Mouse (Mus musculus) kidney, postnatal 14 days (tissue): ENCODE data around the gene Mmp15.

Experiments used
- DNase-seq: peaks from one replicate; pipeline ENCODE4 v3.0.0; 2022; ENCODE audit warnings: mixed read lengths

Mmp15 gene

DNA sequence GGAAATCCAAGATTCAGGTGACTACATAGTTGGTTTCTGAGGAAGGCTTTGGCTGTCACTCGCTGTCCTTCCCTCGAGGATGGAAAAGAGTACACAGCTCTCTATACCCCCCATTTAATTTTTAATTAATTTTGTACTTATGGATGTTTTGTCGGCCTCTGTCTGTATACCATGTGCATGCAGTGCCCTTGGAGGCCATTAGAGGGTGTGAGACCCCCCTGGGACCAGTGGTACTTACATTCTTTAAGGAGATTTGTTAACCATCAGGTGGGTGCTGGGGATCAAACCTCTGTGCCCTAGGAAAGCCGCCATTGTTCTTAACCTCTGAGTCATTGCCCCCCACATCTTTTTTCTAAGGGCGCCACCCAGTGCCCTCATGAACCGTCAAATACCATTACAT, 7.4 kb upstream of the Mmp15 start:
- DNase-seq = no peak

DNA sequence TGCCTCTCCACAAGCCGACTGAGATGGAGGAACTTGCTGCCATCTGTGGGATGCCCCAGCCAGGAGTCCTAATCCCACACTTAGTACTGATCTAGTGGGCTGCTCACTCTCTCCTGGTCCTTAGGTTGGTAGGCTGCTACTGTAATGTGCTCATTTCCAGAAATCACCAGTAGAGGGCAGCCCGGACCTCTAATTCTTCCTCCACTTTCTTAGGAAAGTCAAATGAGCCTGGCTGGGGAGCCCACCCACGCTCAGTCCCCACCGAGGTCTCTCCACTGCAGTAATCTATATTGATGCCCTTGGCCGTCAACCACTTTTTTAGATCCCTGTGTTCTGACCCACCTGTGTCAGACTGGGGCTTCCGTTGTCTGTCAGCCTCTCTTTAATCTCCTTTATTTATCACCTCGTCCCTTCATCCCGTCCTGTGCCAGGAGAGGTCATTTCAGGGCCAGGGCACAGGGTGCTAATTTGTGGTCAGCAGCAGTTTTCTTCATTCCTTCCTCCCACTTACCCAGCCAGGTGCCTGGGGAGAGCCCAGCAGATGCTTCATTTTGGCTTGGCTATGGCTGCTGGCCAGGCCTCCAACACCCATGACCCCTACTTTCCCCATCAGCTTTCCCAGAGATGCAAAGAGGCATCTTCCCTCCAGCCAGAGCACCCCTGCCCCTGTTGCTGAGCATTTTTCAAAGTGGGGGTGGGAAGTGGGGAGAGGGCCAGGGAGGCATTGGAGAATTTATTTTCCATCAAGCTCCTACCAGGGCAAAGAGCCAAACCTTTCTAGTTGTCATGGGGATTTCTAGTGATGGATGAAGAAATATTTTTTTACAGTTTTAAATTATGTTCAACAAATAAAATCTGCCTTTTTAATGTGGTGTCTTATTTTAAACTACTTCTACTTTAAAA, 5.2 kb upstream of the Mmp15 start:
- DNase-seq = peak; percentile 77

DNA sequence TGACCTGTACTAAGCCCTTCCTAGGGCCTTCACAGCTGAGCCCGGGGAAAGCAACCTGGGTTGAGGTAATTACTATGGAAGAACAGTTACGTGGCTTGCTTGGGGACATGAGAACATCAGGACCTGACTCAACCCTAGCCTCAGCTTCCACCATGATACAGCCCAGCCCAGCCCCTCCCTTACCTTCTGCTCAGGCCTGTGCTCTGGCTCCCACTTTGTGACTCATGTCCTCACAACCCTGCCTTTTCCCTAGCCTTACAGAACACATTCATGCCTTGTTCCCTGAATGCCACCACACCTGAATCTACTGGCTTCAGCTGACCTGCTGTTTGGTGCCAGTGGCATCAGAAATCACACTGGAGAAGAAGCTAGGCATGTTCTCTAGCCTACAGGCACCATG, 3.7 kb upstream of the Mmp15 start:
- no peak for DNase-seq

DNA sequence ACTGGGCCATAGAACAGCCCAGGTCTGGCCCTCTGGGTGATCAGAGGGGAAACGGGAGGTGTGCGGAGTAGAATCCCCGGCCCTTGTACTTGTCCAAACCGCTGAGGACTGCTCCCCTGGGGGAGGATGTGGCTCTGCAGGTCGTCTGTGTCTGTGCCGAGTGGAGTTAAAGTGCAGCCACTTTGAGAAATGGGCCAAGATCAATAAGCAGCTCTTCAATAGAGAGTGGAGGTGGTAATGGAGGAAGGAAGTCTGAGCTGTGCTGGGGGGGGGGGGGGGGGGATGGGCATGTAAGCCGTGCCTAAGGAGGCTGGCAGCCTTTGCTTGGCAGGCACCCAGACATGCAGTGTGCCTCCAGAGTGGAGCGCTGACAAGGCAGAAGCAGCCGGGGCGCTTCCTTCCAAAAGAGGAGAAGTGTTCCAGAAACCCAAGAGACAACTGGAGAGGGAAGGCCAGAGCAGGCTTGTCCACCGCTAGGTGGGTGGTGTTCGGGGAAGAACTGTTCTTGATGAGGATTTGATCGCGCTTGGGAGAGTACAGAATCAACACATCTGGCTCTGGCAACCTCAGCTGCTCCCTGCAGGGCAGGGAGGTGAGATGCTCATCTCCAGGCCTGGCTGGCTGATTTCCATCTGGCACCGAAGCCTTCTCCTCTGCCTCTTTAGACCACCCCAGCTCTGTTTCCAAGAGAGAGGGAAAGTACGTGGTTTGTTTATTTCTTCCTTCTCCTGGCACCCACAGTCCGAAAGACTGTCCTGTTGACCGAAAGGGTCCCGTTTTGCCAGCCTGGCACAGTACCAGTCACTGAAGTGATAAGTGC, 3.0 kb upstream of the Mmp15 start:
- peak; percentile 75 for DNase-seq

DNA sequence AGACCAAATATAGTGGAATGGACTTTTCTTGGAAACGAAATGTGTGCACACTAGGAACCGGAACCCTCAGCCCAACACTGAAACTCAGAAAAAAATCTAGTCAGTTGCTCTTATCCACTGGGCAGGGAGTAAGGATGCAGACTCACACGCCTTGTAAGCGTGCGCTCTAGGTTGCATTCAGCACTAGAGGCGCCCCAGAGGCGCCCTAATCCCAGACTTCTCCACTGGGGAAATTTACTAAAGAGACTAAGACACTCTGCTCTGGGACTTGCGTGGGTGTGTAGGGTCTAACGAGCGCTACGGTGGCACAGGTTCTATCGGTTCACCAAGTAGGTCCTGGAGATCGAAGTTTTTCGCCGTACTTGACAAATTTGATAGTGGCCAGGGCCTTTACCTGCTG, 607 bp upstream of the Mmp15 start:
- DNase-seq = no peak

DNA sequence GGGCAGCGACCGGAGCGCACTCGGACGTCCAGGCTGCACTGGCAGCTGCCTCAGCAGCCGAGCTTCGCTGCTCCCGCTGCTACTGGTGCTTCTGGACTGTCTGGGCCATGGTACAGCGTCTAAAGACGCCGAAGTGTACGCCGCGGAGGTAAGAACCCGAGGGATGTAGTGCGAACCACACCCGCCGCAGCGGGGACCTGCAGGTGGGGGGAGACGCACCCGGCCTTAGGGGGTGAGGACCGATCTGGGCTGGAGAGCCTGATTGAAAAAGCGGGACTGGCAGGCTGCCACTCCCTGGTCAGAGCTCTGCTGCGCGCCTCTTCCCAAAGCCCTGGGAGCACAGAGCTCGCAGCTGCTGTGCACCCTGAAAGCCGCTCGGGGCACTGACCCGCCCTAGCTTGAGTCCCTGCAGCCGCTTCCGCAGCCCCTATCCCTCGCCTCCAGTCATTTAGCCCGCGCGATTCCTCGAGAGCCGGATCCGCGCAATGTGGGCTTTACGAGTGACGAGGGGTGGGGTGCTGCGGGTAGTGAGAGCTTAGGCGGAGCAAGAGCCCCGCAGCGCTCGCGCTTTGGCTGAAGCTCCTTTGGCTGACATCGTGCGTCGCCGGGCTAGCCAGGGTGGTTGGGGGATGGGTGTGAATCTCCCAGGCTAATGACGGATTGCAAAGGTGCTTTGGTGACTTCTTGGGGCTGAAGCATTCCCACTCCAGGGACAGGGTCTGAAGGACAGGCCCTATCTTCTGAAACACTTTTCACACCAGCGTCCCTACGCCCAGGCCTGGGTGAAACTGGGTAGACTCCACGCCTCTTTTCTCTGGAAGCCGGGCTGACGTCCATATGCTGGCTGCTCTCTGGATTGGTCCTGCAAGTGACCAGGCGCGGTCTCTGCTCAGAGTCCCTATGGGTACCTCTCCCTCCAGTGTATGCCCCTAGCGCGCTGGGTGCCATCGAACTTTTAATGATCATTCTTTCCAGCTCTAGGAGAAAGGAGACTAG, 1.1 kb downstream of the Mmp15 start:
- peak; percentile 53 for DNase-seq

DNA sequence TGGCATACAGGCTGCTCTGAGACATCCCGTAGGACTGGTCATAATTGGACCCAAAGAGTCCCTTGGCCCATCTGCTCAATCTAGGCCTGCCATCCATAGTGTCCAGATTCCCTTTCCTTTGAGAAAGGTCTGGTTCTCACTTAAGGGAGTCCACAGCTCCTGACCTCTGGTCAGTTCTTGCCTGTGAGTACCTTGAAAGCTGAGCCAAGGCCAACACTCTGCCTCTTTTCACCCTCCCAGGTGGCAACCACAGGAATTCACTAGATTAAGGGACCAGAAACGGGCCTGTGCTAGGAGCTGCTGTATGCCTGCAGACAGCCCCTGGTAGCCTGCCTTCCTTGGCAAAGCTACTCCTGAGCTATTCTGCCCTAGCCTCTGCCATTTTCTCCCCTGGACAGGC, 2.5 kb downstream of the Mmp15 start:
- no peak for DNase-seq

DNA sequence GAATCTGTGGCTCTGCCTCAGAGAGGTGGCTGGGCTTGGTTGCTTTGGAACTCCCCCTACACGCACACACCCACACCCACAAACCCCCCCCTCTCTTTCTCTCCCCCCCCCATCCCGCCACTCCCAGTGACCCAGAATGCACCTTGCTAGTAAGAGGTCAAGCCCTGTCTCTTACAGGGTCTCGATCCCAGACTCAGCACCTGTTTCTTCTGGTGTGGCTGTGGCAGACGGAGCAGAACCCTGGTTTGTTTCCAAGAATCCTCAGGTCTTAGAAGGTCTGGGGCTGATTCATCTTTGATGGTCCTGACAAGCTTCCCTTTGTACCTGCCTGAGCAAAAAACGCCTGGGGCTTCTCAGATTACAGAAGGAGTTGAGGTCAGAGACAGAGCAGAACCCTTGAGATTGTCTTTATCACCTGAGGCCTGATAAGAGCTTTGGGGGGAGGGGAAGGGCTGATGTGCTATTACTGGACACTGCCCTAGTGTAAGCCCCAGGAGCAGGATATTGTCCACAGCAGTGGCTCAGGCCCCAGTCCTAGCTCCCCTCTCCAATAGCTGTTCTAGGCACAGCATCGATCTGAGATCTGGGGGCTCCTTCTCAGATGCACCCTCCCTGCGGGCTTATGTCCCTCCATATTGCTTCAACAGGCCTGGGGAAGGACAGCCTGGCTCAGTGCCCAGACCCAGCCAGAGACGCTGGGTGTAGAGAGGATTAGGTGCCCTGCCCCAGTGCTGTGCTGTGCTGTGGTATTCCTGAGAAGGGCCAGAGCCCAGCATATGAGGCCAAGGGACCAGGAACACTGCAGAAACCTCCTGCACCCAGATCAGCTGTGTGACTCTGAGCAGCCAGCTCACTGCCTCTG, 6.7 kb downstream of the Mmp15 start:
- no peak for DNase-seq

DNA sequence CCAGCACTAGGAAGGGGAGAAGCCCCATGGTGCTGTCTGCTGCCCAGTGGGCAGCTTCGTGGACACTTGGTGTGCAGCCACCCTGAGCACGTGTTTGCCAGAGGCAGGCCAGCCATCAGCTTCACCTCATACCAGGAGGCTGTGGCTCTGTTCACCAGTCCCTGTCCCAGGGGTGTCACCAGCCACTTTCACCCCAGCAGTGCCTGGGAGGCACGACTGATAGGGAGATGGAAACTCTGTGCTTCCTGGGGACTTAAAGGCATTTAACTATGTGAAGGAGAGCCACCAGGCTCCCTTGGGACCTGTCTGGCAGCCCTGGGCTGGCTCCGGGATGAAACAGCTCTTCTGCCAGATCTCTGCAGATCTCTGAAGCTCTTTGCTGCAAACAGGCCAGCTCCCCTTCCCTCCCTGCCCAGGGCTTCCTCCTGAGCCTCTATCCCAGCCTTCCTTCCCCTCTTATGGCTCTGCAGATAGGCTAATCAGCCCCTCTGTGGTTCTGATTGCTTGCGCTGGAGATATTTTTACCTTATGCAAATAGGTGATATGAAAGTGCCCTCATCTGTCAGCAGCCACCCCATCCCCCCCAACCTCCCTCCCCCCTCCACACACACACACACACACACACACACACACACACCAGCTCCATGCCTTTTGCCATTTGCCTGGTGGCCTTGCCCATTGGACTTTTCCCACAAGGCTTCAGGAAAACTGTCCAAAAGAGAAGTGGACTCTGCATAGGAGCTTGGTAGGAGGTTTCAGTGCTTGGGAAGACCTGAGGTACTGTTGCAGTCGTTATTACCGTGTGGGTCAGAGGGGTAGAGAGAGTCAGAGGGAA, 8.3 kb downstream of the Mmp15 start:
- no peak for DNase-seq

DNA sequence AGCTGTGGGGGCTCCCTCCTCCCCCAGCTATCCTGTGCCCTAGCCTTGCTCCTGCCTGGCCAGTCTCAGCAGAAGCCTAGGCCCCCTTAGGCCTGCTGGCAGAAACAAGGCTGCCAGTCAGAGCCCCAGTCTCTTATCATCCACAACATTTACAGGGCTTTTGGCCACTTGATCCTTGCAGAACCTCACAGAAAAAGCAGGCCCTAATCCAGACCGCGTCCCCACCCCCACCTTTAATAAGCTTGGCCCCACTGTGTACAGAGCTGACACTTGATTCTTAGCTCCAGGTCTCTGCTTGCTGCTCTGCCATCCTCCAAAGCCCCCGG, 8.9 kb downstream of the Mmp15 start:
- DNase-seq = no peak

DNA sequence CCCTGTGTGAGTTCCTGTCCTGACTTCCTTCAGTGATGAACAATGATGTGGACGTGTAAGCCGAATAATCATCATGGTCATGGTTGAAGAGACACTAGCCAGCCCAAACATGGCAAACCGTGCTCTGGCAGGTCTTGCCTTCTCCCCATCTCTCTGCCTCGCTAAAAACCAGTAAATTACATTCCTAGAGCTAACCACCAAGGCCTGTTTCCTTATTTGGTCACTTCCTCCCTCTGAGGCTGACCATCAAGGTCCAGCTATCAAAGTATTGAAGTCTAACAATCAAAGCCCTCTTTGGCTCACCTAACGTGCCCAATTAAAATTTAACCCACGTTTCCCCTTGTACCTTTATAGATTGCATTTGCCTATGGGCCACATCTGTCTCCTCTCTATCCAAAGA, 10.2 kb downstream of the Mmp15 start:
- no peak for DNase-seq

DNA sequence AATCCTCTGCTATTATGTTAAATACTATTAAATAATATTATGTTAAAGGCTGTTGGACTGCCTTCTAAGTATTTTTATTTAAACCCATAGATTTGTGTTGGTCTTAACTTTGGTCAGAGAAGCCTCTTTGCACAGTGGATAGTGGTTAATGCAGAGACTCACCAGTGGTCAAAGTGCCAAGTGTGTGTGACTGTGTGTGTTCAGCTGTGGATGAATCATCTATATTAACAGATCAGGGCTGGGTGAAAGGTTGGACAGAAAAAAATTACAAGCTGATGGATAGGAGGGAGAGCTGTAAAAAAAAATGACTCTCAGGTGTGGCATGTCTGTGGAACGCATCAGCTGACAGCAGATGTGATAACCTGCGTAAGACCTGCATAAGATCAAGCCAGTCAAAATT, 11.8 kb downstream of the Mmp15 start:
- no peak for DNase-seq

DNA sequence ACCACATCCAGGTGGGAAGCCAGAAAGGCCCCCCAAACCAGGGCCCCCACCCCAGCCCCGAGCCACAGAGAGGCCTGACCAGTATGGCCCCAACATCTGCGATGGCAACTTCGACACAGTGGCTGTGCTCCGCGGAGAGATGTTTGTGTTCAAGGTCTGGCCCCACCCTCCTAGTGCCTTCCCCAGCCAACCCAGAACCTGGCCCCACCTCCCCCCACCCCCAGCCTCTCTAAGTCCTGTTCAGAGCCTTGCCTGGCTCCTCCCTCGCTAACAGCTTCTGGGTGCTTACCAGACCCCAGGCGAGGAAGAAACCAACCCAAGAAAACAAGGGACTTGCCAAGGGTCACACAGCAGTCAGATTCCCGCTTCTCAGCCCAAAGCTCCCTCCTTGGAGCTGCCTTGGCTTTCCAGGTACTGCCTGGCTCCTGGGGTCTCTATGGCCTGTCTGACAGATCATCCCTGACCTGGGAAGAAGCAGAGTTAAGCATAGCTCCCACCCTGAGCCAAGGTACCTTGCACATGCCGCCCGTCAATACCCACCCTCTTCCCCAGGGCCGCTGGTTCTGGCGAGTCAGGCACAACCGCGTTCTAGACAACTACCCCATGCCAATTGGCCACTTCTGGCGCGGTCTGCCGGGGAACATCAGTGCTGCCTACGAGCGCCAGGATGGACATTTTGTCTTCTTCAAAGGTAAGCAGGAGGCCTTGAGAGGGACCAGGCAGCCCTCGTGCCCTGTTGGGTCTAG, 17.7 kb downstream of the Mmp15 start:
- no peak for DNase-seq

DNA sequence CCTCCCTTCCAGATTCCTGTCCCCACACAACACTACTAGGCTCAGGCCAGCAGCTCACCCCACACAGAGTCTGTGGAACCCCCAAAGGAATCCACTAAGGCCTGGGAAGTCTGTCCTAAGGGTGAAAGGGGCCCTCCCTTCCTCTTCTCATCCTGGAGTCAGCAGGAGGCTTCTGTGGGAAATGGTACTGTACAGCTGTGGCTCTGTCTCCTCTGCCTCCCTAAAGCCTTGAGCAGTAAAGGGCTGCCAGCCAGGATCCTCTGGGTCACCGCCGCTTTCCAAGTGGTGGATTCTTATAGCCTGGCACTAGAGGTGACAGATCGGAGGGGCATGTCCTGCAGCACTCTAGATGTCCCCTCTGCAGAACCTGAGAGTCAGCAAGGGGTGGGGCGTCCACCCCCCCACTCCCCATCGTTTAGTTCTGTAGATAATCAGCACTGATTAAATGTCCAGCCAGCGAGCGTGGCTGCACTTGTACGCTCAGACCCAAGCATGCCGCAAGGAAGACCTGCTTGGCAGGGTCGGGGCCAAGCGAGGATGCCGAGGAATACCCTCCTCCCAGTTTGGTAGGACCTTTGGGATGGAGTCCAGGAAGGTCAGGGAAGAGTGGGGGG, 21.4 kb downstream of the Mmp15 start:
- DNase-seq = no peak

DNA sequence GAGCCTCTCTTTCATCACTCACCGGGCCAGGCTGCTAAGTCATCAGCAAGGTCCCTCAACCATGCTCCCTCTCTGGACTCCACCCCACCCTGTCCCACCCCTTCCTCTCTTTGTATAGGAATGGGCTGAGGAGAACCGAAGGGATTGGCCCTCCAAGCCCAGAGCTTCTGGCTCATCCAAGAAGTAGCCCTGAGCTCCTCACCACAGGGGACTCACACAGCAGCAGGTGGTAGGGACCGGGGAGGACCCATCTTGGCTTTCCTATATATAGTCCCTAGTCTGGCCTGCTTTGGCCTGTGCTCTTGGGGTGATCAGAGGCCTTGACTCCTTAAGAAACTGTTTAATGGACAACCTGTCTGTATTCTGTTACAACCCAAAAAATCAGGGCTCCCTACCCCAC, 22.4 kb downstream of the Mmp15 start:
- no peak for DNase-seq

DNA sequence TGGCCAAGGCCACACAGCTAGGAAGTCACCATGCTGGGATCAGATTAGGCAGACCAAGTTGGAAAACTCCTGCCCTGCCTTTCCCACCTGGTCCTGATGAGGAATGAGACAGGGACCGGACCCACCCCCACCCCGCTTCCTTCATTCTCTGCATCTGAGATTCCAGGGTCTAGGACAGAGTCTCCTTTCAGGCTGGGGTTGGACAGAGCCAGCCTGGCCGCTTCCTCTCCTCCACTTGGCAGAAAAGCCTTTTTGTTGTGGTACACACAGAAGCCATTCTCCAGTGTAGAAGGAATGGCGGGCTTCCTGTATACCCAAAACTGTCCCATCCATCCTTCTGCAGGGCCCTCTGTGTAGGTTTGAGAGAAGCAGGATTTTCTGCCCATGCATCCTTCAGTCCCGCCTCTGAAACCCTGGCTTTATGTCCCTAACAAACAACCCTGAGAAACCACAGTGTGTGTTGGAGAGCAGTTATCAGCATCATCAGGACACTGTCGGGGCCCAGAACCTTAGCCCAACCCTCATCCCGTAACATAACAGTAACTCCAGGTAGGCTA, 23.4 kb downstream of the Mmp15 start:
- DNase-seq = no peak

DNA sequence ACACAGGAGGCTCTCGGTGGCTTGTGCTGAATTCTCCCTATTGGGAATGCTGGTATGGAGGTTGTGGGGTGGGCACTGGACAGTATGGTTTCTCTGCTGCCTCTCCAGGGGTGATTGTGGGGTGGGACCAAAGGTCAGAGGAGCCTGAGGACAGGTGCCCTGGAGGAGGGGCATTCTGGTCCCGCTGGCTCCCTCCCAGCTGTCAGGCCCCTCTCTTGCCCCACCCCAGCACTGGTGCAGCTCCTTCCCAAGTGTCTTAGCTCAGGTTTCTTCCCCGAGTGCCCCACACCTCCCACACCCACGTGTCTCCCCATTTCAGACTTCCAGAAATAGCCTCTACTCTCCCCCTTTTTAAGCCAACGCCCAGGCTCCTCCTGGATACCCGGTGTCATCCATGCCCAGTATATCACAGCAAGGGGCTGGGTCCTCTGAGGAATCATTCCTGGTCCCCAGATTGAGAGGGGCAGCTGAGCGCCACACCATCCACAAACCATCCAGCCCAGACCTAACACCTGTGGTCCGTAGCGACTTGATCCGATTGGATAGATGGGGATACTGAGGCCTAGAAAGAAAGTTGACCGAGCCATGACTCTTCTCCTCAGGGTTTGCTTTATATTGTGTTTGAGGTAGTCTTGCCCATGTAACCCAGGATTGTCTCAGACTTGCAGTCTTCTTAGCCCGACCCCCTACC, 24.4 kb downstream of the Mmp15 start:
- DNase-seq = no peak

DNA sequence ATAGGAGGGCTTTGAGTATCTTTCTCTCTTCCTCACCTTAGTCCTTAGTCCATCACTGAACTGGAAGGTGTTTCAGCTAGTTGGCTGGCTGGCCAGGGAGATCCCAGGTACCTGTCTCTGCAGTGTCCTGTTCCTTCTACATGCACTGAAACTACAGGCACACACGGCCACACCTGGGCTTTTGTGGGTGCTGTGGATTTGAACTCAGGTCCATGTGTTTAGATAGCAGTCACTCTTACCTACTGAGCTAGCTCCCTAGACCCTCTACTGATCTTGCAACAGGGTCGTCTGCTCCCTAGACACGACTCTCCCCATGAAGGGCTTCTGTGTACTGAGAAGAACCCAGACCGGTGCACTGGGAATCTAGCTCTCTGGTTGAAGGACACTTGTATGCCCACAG, 25.0 kb downstream of the Mmp15 start:
- no peak for DNase-seq

DNA sequence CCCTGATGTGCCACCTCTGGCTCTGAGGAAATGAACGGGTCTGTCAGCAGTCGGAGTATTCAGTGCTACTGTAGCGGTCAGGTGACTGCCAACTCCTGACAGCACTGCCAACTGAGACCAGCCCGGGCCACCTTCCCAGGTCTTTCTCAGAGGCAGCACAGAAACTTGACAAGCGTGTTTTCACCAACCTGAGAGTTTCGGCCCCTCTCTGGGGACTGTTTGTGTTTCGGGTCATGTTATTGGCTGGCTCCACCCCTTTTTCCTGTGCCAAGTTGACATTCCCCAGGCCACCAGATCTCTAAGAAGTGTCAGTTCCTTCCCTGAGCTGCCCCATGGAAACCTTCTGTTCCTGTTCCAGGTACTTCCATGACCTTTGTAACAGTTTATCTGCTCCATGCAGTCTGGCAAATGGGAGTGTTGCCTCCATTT, 25.8 kb downstream of the Mmp15 start:
- peak; percentile 62 for DNase-seq
